Mouse (Mus musculus) small intestine, adult 2 months (tissue): Measurements from ENCODE around the gene Calcoco2.
A peak's percentile ranks its signal among the peaks of the same experiment; 100 is the strongest.

Experiments
- CTCF ChIP-seq: fragments of 200-500 bp; IDR thresholded peaks from 2 replicates; pipeline ENCODE4 v1.5.1; 2012; ENCODE audit warnings: low read depth, mild to moderate bottlenecking, control low read depth, inconsistent platforms, low read length, moderate library complexity, mixed read lengths; ENCODE audit not compliant: insufficient replicate concordance, insufficient read length; ENCODE audit errors: extremely low read depth
- POLR2A ChIP-seq: fragments of 200-500 bp; IDR thresholded peaks from 2 replicates; pipeline ENCODE4 v1.6.1; 2012; ENCODE audit warnings: low read depth, mild to moderate bottlenecking, control low read depth, inconsistent platforms, low read length, moderate library complexity

- TF ChIP-seq CTCF (no peak), POLR2A (peak; percentile 94)
Measured at GRCm38 (mm10) chr11:96065215-96065911, 46.4 kb downstream of the Calcoco2 start, which contains the start of gene Ube2z.
